Mouse (Mus musculus) bone marrow, adult 2 months (tissue): ENCODE data around the gene Zrsr2. TPM values are rescaled to one million over a fixed set of nuclear protein-coding genes. Genes with fewer than 3 reads are reported as not detected.

Source experiments
- H3K27ac ChIP-seq: fragments of 200-500 bp; 2 replicates; pipeline ENCODE4 v1.5.1; 2012; ENCODE audit warnings: low read depth, mild to moderate bottlenecking, control low read depth, inconsistent platforms, low read length; ENCODE audit not compliant: control insufficient read depth, poor library complexity, insufficient read depth
- H3K4me1 ChIP-seq: fragments of 200-500 bp; 2 replicates; pipeline ENCODE4 v1.6.1; 2011; ENCODE audit warnings: low read length; ENCODE audit not compliant: control insufficient read depth, insufficient read depth
- H3K4me3 ChIP-seq: fragments of 200-500 bp; replicated peaks from 2 replicates; pipeline ENCODE3; 2011; ENCODE audit warnings: mild to moderate bottlenecking, low read depth, low read length, control low read depth; ENCODE audit not compliant: control insufficient read depth
- CTCF ChIP-seq: fragments of 200-500 bp; IDR thresholded peaks from 2 replicates; pipeline ENCODE4 v1.5.1; 2011; ENCODE audit warnings: low read length, control low read depth; ENCODE audit not compliant: control insufficient read depth, insufficient read depth
- POLR2A ChIP-seq: fragments of 200-500 bp; IDR thresholded peaks from 2 replicates; pipeline ENCODE4 v1.6.1; 2011; ENCODE audit warnings: low read depth, mild to moderate bottlenecking, control low read depth, low read length, borderline replicate concordance; ENCODE audit not compliant: control insufficient read depth
- WGBS: fragments of 180-500 bp; shearing (Covaris S2); methylation state at CpG from one replicate; pipeline ENCODE4 v1.1.7; 2018; 5-methylcytosine and 5-hydroxymethylcytosine counted together
- polyA plus RNA-seq: library from polyadenylated mRNA; stranded (reverse); fragments of >200 nt; gene quantifications from 2 replicates; pipeline ENCODE4 v1.2.4, GENCODE M21; 2011; ENCODE audit warnings: low replicate concordance; ENCODE audit not compliant: missing spikeins, insufficient read depth, insufficient read length

Gene Zrsr2
- 52.8 and 63.6 TPM in 2 replicates for polyA plus RNA-seq

- 10% methylated on average over 24 of the region's 29 CpGs for WGBS
Observed at GRCm38 (mm10) chrX:163958467-163958875, at the start of gene Zrsr2. TSS of gene Zrsr2 (minus strand) at chrX:163958661.

GRCm38 (mm10) chrX:164004809-164005208 is 46.3 kb upstream of the Zrsr2 start:
- Histone ChIP-seq H3K4me3 (no peak overlapping the region), H3K4me1 (no peaks in the 10 kb centered on the region), H3K27ac (no peak overlapping the region)
- 30% methylated on average over 2 of the region's 2 CpGs for WGBS
- TF ChIP-seq CTCF (0 out of 2 replicates have a peak, but pooled peaks have one; percentile 9), POLR2A (no peak)

More at GRCm38 (mm10) chrX:163958467-163958875, at the start of gene Zrsr2:
- Histone ChIP-seq H3K27ac (peak within 1 kb of the TSS; percentile 99), H3K4me1 (no peaks in the 10 kb centered on the region), H3K4me3 (peak within 1 kb of the TSS; percentile 98)
- TF ChIP-seq CTCF = no peak
- no peak for TF ChIP-seq POLR2A

GRCm38 (mm10) chrX:163999848-164000247 is 41.4 kb upstream of the Zrsr2 start:
- no peaks in the 10 kb centered on the region for H3K4me1 ChIP-seq
- TF ChIP-seq POLR2A = no peak
- no peak for TF ChIP-seq CTCF
- WGBS = 83% methylated on average over 1 of the region's 1 CpGs
- H3K27ac ChIP-seq = no peak overlapping the region
- H3K4me3 ChIP-seq = no peak overlapping the region

DNA sequence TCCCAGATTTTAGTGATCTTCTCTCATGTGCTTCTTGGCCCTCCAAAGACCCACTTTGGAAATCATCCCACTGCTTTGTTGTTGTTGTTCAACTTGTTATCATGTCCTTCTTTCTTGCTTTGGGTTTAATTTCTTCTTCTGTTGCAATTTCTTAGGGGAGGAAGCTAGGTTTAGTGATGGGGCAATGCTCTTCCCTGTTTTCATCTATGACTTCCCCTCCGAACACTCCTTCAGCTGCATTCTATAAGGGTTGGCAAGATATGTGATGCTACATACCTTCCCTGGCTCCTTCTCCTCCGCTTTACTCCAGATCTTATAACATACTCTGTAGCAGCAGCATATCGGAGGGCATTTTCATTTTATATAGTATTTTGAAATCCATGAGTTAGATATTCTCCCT is 38.3 kb upstream of the Zrsr2 start:
- WGBS = 53% methylated on average over 3 of the region's 3 CpGs
- no peaks in the 10 kb centered on the region for H3K4me1 ChIP-seq
- H3K4me3 ChIP-seq = no peak overlapping the region
- TF ChIP-seq POLR2A = no peak
- no peak for TF ChIP-seq CTCF
- H3K27ac ChIP-seq = no peak overlapping the region

GRCm38 (mm10) chrX:163987718-163988374 is 29.4 kb upstream of the Zrsr2 start:
- no peaks in the 10 kb centered on the region for H3K4me1 ChIP-seq
- TF ChIP-seq POLR2A (no peak), CTCF (no peak)
- 28% methylated on average over 3 of the region's 3 CpGs for WGBS

GRCm38 (mm10) chrX:163982129-163982528 is 23.7 kb upstream of the Zrsr2 start:
- Histone ChIP-seq H3K4me1 (no peaks in the 10 kb centered on the region), H3K4me3 (no peak overlapping the region), H3K27ac (no peak overlapping the region)
- 85% methylated on average over 6 of the region's 6 CpGs for WGBS
- TF ChIP-seq POLR2A (no peak), CTCF (no peak)

More at GRCm38 (mm10) chrX:163987718-163988374, 29.4 kb upstream of the Zrsr2 start:
- no peak overlapping the region for H3K27ac ChIP-seq
- H3K4me3 ChIP-seq = no peak overlapping the region

DNA sequence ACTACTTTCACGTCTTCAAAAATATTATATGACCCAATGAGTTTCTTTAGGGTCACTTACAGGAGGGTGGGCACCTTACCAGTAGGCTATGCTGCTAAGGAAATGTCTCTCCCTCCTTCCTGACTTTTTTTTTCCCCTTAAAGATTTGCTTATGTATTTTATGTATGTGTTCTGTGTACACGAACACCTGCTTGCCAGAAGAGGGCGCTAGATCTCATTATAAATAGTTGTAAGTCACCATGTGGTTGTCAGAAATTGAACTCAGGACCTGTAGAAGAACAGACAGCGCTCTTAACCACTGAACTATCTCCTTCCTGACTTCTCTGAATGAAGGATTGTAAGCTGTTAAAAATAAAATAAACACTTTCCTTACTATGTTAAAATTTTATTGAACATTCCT is 23.0 kb upstream of the Zrsr2 start:
- Histone ChIP-seq H3K27ac (no peak overlapping the region), H3K4me1 (no peaks in the 10 kb centered on the region)

GRCm38 (mm10) chrX:163981092-163981491 is 22.6 kb upstream of the Zrsr2 start:
- H3K27ac ChIP-seq = no peak overlapping the region
- no peak overlapping the region for H3K4me3 ChIP-seq
- H3K4me1 ChIP-seq = no peaks in the 10 kb centered on the region
- TF ChIP-seq CTCF = no peak
- TF ChIP-seq POLR2A = no peak
- 65% methylated on average over 1 of the region's 1 CpGs for WGBS

More for the DNA sequence above, 23.0 kb upstream of the Zrsr2 start:
- no peak overlapping the region for H3K4me3 ChIP-seq
- 58% methylated on average over 4 of the region's 4 CpGs for WGBS
- TF ChIP-seq POLR2A (no peak), CTCF (no peak)

GRCm38 (mm10) chrX:163957803-163958466 is 526 bp downstream of the Zrsr2 start:
- H3K4me3 ChIP-seq = peak overlapping the region; percentile 98
- 10% methylated on average over 39 of the region's 67 CpGs for WGBS
- H3K27ac ChIP-seq = peak overlapping the region; percentile 99
- peak; percentile 18; the same call in 1 of the 2 replicates for TF ChIP-seq POLR2A
- TF ChIP-seq CTCF = no peak
- H3K4me1 ChIP-seq = no peaks in the 10 kb centered on the region
